Mouse (Mus musculus) liver, embryonic 12.5 days (tissue): ENCODE measurements around the gene Snx4. TPM values are rescaled to one million over a fixed set of nuclear protein-coding genes. Genes with fewer than 3 reads are reported as not detected.

ENCODE experiments used
- ATAC-seq: fragments of 200-750 bp; cut with Nextera tagmentation; 2 replicates; pipeline ENCODE4 v1.8.0; 2017; ENCODE audit warnings: moderate number of reproducible peaks, mild to moderate bottlenecking, moderate library complexity
- H3K27ac ChIP-seq: fragments of 300-500 bp; sonication (generic); 2 replicates; pipeline ENCODE4 v1.5.1; 2016; ENCODE audit warnings: mild to moderate bottlenecking
- H3K27me3 ChIP-seq: fragments of 300-500 bp; sonication (generic); replicated peaks from 2 replicates; pipeline ENCODE4 v1.6.1; 2016; ENCODE audit warnings: mild to moderate bottlenecking, moderate library complexity
- H3K36me3 ChIP-seq: fragments of 300-500 bp; sonication (generic); 2 replicates; pipeline ENCODE4 v1.6.1; 2016; ENCODE audit warnings: mild to moderate bottlenecking, moderate library complexity
- H3K4me1 ChIP-seq: fragments of 300-500 bp; sonication (generic); 2 replicates; pipeline ENCODE4 v1.6.1; 2016
- H3K4me2 ChIP-seq: fragments of 300-500 bp; sonication (generic); 2 replicates; pipeline ENCODE4 v1.6.1; 2016; ENCODE audit warnings: mild to moderate bottlenecking, moderate library complexity
- H3K4me3 ChIP-seq: fragments of 300-500 bp; sonication (generic); 2 replicates; pipeline ENCODE4 v1.5.1; 2016; ENCODE audit warnings: mild to moderate bottlenecking, moderate library complexity
- H3K9ac ChIP-seq: fragments of 300-500 bp; sonication (generic); 2 replicates; pipeline ENCODE4 v1.6.1; 2016; ENCODE audit warnings: mild to moderate bottlenecking, moderate library complexity
- H3K9me3 ChIP-seq: fragments of 300-500 bp; sonication (generic); replicated peaks from 2 replicates; pipeline ENCODE4 v1.6.1; 2016; ENCODE audit warnings: mild to moderate bottlenecking, moderate library complexity
- WGBS: fragments of 180-500 bp; shearing (Covaris S2); methylation state at CpG from one replicate; pipeline ENCODE4 v1.1.7; 2016; ENCODE audit not compliant: insufficient replicate concordance; 5-methylcytosine and 5-hydroxymethylcytosine counted together
- polyA plus RNA-seq: library from polyadenylated mRNA; unstranded; fragments of >200 nt; fragmentation: Nextera tagmentation; extraction: Ambion mirVana; gene quantifications from 2 replicates; pipeline ENCODE4 v1.2.1, GENCODE M21; 2016

The Snx4 gene
- polyA plus RNA-seq, 1 experiment from 2014 or later = 31.3 TPM

DNA sequence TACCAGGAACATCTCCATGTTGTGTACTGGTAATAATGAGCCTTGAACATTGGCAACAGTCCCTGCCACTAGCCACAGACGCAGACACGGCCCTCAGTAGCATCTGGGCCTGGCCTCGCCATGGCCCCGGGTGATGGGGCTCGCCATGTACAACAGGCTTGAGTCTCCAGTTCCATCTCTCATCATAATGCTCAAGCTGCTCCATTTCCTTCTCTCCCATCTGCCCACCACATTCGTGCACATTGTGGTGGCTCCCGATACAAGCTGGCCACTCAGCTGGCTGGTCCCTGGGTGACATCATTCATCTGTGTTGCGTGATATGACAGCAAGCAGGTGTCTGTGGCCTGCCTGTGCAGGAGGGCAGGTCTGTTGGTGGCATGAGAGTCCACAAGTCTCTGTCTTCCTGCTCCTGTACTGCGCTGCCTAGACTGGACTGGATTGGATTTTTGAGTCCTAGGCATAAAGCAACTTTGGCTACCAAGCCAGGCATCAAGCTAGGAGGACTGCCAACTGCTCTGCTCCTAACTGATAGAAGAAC lies 6.2 kb upstream of the Snx4 start:
- H3K4me1 ChIP-seq = no peaks in the 10 kb centered on the region
- no peak overlapping the region for H3K9ac ChIP-seq
- H3K27me3 ChIP-seq = no peaks in the 10 kb centered on the region
- H3K4me2 ChIP-seq = no peak overlapping the region
- no peak for ATAC-seq
- H3K27ac ChIP-seq = no peak overlapping the region
- peaks cover 35% of the 10 kb centered on the region for H3K36me3 ChIP-seq
- H3K4me3 ChIP-seq = no peak overlapping the region
- 84% methylated on average over 9 of the region's 9 CpGs for whole genome bisulfite sequencing
- no peaks in the 10 kb centered on the region for H3K9me3 ChIP-seq

DNA sequence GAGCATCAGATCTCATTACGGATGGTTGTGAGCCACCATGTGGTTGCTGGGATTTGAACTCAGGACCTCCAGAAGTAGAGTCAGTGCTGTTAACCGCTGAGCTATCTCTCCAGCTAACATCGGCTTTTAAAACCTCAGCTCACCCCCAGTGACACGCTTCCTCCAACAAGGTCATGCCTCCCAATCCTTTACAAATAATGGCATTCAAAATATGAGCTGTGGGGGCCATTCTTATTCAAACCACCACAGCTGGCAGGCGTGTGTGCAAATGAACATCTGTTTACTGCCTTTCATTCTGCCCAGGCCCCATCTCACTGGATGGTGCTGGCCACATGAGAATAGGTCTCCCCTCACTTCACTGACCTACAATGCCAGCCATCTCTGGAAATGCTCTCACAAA lies 4.7 kb upstream of the Snx4 start:
- Histone ChIP-seq H3K9ac (no peak overlapping the region), H3K4me3 (no peak overlapping the region), H3K4me2 (no peak overlapping the region), H3K27ac (no peak overlapping the region), H3K36me3 (peaks cover 27% of the 10 kb centered on the region), H3K4me1 (peaks cover 10% of the 10 kb centered on the region), H3K27me3 (no peaks in the 10 kb centered on the region), H3K9me3 (no peaks in the 10 kb centered on the region)
- no peak for ATAC-seq
- WGBS = 77% methylated on average over 5 of the region's 5 CpGs

DNA sequence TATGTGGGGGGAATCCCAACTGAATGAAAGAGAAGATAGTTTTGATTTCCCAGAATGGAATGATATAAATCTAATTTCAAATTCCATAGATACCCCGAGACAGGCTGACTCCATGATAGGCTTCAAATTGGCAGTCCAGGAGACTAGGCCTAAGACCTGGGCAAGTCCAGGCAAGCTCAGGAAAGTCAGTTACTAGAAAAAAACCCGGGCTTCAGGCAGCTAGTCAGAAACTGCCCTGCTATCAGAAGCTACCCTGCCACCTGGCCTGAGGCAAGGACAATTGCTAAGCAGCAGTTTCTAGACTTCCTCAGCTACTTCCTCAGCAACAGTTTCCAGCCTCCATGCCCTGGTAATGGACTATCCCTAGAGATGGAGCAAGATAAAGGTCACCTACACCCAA lies 4.2 kb upstream of the Snx4 start:
- Histone ChIP-seq H3K27ac (no peak overlapping the region), H3K9me3 (no peaks in the 10 kb centered on the region), H3K27me3 (no peaks in the 10 kb centered on the region), H3K9ac (no peak overlapping the region), H3K36me3 (peaks cover 22% of the 10 kb centered on the region), H3K4me2 (no peak overlapping the region), H3K4me3 (no peak overlapping the region), H3K4me1 (peaks cover 14% of the 10 kb centered on the region)
- no peak for ATAC-seq
- WGBS = 56% methylated on average over 2 of the region's 2 CpGs

DNA sequence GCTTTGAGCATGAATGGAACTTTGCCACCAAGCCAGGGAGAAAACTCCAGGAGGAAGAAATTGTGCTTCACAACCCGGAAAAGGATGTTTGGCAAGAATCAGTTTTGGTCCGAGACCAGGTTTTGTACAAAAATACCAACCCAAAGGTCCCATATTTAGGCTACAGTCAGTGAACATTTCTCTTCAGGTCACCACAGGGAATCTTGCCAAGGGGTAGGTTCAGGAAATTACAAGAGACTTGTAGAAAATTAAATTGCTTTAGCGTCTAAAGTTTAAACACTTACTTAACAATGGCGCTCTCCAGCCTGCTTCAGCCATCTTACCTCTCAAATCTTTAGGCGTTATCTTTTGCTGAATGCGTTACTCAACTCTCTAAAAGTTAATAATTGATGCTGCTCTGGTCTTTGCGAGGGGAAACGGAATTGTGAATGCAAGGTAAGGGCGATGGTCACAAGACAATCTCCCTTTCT lies 556 bp upstream of the Snx4 start:
- peaks cover 25% of the 10 kb centered on the region for H3K4me1 ChIP-seq
- WGBS = 19% methylated on average over 9 of the region's 9 CpGs
- H3K36me3 ChIP-seq = no peaks in the 10 kb centered on the region
- H3K9me3 ChIP-seq = no peaks in the 10 kb centered on the region
- no peaks in the 10 kb centered on the region for H3K27me3 ChIP-seq
- 0 out of 2 replicates have a peak, but pooled peaks have one; percentile 13 for ATAC-seq
- H3K4me2 ChIP-seq = peak overlapping the region; percentile 98
- peak overlapping the region; percentile 92 for H3K9ac ChIP-seq
- peak overlapping the region; percentile 83 for H3K27ac ChIP-seq
- peak overlapping the region; percentile 94 for H3K4me3 ChIP-seq

DNA sequence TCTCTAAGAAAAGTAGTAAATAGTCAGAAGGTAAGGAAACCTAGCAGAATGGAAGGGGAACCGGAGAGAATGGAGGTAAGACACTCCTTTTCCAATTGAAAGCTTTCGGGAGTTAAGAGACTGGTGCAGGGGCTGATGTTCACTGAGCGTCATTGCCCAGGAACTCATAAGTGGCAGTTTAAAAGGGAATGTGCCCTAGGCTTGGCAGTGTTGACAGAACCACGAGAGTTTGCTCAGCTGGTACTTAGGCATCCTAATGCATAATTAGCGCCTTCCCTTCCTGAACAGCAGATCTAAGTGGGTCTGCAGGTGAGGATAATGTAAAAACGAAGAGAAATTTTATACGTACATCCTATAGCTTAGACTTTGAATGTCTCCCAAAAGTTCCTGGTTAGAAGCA lies 4.4 kb downstream of the Snx4 start:
- no peaks in the 10 kb centered on the region for H3K9me3 ChIP-seq
- H3K4me3 ChIP-seq = no peak overlapping the region
- WGBS = 81% methylated on average over 7 of the region's 7 CpGs
- no peak overlapping the region for H3K9ac ChIP-seq
- H3K4me1 ChIP-seq = peaks cover 30% of the 10 kb centered on the region
- no peaks in the 10 kb centered on the region for H3K36me3 ChIP-seq
- ATAC-seq = no peak
- H3K27me3 ChIP-seq = no peaks in the 10 kb centered on the region
- no peak overlapping the region for H3K4me2 ChIP-seq
- no peak overlapping the region for H3K27ac ChIP-seq

DNA sequence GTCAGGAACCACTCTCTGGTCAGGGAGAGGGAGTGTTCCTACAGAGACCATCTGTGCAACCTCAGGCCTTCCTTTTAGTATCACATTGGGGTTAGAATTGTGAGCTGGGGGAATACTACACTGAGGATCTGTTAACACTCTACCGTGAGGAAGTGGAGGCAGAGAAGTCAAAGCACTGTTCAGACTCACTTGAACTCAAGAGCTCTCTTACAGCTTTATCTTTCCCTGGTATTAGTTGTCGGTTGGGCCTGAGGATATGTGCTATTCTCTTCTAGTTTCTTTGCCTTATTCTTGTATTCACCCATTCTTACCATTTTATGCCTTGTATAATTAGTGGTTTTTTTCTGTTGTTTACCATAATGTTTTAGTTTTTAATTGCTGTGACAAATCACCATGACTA lies 7.3 kb downstream of the Snx4 start:
- H3K4me3 ChIP-seq = no peak overlapping the region
- H3K27me3 ChIP-seq = no peaks in the 10 kb centered on the region
- no peak overlapping the region for H3K4me2 ChIP-seq
- ATAC-seq = no peak
- H3K9me3 ChIP-seq = no peaks in the 10 kb centered on the region
- H3K9ac ChIP-seq = no peak overlapping the region
- no peak overlapping the region for H3K27ac ChIP-seq
- WGBS = 41% methylated on average over 2 of the region's 2 CpGs
- no peaks in the 10 kb centered on the region for H3K36me3 ChIP-seq
- peaks cover 30% of the 10 kb centered on the region for H3K4me1 ChIP-seq

DNA sequence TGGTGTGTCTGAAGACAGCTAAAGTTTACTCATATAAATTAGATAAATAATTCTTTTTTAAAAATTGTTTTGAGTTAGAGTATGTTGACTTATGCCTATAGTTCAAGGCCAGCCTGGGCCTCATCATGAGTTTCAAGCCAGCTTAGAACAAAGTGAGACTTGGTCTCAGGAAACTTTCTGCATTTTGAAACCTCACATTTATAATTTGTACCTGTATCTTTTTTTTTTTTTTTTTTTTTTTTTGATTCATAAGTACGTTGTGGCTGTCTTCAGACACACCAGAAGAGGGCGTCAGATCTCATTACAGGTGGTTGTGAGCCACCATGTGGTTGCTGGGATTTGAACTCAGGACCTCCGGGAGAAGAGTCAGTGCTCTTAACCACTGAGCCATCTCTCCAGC lies 8.6 kb downstream of the Snx4 start:
- Histone ChIP-seq H3K4me3 (no peak overlapping the region), H3K27me3 (no peaks in the 10 kb centered on the region), H3K4me2 (no peak overlapping the region), H3K36me3 (peaks cover 7% of the 10 kb centered on the region), H3K9ac (no peak overlapping the region), H3K4me1 (peaks cover 27% of the 10 kb centered on the region), H3K27ac (no peak overlapping the region), H3K9me3 (no peaks in the 10 kb centered on the region)
- no peak for ATAC-seq
- 58% methylated on average over 3 of the region's 3 CpGs for WGBS

DNA sequence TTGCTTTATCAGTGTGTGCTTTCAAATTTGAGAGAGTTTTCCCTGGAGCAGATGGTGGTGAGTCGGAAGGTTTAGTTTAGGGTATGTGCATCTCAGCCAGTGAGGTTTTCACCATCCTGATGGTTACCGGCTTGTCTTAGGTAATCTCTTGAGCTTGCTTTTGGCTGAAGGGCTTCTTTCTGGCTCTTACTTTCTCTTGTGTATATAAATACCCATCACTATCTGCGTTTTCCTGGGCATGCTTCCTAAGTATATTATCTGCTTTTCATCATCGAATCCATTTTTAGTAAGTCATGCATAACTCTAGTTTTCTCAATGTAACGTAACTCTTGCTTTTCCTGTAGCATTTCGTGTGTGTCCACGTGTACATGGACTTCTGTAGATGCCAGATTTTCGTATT lies 9.6 kb downstream of the Snx4 start:
- H3K4me3 ChIP-seq = no peak overlapping the region
- H3K27me3 ChIP-seq = no peaks in the 10 kb centered on the region
- H3K9ac ChIP-seq = no peak overlapping the region
- no peak for ATAC-seq
- peaks cover 17% of the 10 kb centered on the region for H3K36me3 ChIP-seq
- no peaks in the 10 kb centered on the region for H3K9me3 ChIP-seq
- H3K27ac ChIP-seq = no peak overlapping the region
- H3K4me1 ChIP-seq = peaks cover 27% of the 10 kb centered on the region
- H3K4me2 ChIP-seq = peak overlapping the region; percentile 28; the same call in 1 of the 2 replicates
- 31% methylated on average over 8 of the region's 8 CpGs for WGBS

DNA sequence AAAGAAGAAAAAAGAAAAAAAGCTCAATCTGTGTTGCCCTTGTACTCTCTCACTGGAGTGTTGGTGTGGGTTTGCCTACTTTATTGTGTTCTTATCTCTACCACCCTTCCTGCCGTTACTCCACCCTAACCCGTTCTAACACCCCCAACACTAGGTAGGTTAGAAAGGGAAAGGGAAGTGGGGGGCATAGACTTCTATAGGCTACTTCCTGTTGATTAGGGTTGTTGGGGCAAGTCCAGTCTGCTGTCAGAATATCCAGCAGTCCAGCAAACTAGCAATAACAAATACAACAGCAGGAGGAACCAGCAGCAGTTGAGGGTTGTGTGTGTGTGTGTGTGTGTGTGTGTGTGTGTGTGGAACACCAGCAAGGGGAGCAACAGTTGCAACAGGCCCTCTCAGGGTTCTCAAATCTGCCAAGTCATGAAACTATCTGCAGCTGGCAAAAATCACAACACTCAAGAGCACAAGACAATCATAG lies 10.4 kb downstream of the Snx4 start:
- ATAC-seq = 0 out of 2 replicates have a peak, but pooled peaks have one; percentile 46
- H3K27me3 ChIP-seq = no peaks in the 10 kb centered on the region
- 5% methylated on average over 2 of the region's 2 CpGs for WGBS
- H3K4me3 ChIP-seq = no peak overlapping the region
- H3K36me3 ChIP-seq = peaks cover 25% of the 10 kb centered on the region
- peaks cover 27% of the 10 kb centered on the region for H3K4me1 ChIP-seq
- 0 out of 2 replicates have a peak overlapping the region, but pooled peaks have one; percentile 4 for H3K9ac ChIP-seq
- no peaks in the 10 kb centered on the region for H3K9me3 ChIP-seq
- H3K27ac ChIP-seq = peak overlapping the region; percentile 45; the same call in 1 of the 2 replicates
- peak overlapping the region; percentile 28; the same call in 1 of the 2 replicates for H3K4me2 ChIP-seq

DNA sequence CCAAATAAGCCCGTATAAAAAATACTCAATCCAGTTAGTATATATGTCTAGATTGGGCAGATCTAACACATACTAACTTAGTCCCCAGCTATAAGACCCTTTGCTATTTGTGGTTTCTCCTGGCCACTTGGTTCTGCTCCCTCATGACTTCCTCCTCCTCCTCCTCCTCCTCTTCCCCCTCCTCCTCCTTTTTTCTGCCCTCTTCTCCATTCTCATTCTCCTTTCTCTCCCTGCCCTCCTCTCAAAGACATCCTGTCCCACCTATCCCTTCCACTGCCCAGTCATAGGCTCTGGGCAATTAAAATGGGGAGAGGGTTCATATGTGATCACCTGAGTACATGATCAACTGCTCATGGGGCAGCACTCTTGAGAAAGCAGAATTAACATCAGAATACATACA lies 10.9 kb downstream of the Snx4 start:
- H3K4me1 ChIP-seq = peaks cover 27% of the 10 kb centered on the region
- no peaks in the 10 kb centered on the region for H3K27me3 ChIP-seq
- no peak overlapping the region; the same call in 1 of the 2 replicates for H3K27ac ChIP-seq
- no peak overlapping the region for H3K4me2 ChIP-seq
- no peak overlapping the region for H3K9ac ChIP-seq
- H3K36me3 ChIP-seq = peaks cover 28% of the 10 kb centered on the region
- H3K9me3 ChIP-seq = no peaks in the 10 kb centered on the region
- ATAC-seq = no peak
- WGBS = 8% methylated on average over 1 of the region's 1 CpGs
- no peak overlapping the region for H3K4me3 ChIP-seq

DNA sequence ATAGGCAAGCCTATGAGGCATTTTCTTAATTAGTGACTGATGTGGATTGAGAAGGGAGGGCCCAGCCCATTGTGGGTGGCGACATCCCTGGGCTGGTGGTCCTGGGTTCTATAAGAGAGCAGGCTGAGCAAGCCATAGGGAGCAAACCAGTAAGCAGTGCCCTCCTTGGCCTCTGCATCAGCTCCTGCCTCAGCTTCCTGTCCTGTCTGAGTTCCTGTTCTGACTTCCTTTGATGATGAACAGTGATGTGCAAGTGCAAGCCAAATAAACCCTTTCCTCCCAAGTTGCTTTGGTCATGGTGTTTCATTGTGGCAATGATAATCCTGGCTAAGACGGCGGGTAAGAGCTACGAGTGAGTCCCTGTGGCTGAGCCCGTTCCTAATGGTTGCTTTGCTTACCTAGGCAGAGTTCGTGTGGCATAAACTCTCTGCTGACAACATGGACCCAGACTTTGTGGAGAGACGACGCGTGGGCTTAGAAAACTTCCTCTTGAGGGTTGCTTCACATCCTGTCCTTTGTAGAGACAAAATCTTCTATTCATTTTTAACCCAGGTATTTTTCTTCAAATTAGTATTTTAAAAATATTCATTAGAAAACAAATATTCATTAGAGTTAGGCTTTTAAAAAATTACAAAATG lies 16.5 kb downstream of the Snx4 start:
- ATAC-seq = no peak

DNA sequence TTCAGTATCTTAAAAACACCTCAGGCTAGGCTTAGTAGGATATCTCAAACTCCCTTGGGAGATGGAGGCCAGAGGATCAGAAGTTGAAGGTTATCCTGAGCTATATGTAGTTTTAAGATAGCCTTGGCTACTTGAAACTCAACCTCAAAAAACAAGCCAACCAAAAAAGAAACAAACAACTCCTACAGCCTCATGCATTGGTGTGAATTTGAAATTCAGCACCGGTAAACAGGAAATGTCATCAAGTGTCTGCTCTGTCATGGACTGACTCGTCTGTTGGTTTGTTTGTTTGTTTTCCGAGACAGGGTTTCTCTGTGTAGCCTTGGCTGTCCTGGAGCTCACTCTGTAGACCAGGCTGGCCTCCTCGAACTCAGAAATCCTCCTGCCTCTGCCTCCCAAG lies 20.6 kb downstream of the Snx4 start:
- Histone ChIP-seq H3K27ac (no peak overlapping the region), H3K9ac (no peak overlapping the region), H3K36me3 (peaks cover 40% of the 10 kb centered on the region), H3K4me3 (no peak overlapping the region), H3K27me3 (no peaks in the 10 kb centered on the region), H3K4me2 (no peak overlapping the region), H3K4me1 (no peaks in the 10 kb centered on the region), H3K9me3 (no peaks in the 10 kb centered on the region)
- 76% methylated on average over 4 of the region's 4 CpGs for WGBS
- ATAC-seq = no peak

More for the DNA sequence above, 16.5 kb downstream of the Snx4 start:
- WGBS = 68% methylated on average over 9 of the region's 9 CpGs
- peaks cover 60% of the 10 kb centered on the region for H3K36me3 ChIP-seq
- H3K9ac ChIP-seq = no peak overlapping the region
- no peaks in the 10 kb centered on the region for H3K4me1 ChIP-seq
- no peaks in the 10 kb centered on the region for H3K27me3 ChIP-seq
- no peak overlapping the region for H3K27ac ChIP-seq
- H3K4me3 ChIP-seq = no peak overlapping the region
- no peaks in the 10 kb centered on the region for H3K9me3 ChIP-seq
- H3K4me2 ChIP-seq = no peak overlapping the region
